Mouse (Mus musculus): Measurements from ENCODE around the gene Slc27a1.

Gene Slc27a1

DNA sequence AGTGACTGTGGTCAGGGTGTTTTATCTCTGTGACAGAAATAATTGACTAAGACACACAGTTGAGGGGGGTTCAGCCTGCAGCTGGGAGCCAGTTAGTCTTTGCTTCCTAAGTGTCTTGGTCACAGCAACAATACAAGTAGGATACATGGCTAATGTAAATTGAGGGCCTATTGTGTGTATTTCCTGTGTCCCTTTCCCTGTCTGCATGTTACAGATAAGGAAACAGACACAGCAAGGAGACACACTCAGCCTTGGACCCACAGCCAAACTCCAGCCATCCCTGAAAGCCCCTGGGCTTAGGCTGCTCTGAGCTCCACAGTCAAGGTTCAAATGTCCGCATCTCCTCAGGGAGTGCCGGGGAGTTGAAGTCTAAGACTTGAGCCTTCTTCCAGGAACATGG, 14.0 kb upstream of the Slc27a1 start:
- DNase-seq (ENCODE audit: low read depth, low spot score), result no peak

DNA sequence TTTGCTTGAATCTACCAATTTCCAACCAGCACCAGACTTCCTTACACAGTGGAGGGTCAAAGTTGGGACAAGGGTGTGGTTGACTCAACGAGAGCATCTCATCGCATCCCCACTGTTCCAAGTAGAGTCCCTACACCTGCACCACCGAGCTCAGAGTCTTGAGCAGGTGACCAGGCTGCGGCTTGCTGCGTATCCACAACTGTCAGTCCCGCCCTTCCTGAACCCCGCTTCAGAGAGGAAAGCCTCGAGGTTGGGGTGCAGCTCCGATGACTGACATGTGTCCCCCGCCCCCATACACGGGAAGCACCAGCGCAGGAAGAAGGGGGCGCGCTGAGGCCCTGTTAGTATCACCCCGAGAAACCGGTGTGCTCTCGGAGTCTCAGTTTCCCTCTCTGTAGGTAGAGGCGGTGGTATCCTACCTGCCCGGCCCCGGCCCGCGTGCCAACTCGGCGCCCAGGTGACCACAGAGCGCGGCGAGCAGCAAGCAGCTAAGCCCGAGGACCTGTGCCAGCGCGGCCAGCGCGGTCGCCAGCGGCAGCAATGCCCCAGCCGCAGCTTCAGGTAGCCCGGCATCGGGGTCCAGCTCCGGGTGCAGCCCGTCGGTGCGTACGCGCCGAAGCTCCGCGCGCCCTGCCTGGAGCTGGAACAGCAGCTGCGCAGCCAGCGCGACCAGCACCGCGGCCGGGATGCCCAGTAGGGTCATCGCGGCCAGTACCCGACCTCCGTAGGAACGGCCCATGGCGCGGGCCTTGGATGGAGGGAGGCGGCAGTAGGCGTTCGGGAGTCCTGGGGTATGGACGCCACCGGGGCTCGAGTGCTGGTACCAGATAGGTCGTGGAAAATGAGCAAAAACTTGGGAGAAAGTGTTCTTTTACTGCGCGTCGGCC, 10.4 kb upstream of the Slc27a1 start, which contains the start of gene Tmem221:
Tmem221 (minus strand) TSS at position 801 of the 887 bp plus-strand sequence.
- DNase-seq (ENCODE audit: low read depth, low spot score), result peak; percentile 57

DNA sequence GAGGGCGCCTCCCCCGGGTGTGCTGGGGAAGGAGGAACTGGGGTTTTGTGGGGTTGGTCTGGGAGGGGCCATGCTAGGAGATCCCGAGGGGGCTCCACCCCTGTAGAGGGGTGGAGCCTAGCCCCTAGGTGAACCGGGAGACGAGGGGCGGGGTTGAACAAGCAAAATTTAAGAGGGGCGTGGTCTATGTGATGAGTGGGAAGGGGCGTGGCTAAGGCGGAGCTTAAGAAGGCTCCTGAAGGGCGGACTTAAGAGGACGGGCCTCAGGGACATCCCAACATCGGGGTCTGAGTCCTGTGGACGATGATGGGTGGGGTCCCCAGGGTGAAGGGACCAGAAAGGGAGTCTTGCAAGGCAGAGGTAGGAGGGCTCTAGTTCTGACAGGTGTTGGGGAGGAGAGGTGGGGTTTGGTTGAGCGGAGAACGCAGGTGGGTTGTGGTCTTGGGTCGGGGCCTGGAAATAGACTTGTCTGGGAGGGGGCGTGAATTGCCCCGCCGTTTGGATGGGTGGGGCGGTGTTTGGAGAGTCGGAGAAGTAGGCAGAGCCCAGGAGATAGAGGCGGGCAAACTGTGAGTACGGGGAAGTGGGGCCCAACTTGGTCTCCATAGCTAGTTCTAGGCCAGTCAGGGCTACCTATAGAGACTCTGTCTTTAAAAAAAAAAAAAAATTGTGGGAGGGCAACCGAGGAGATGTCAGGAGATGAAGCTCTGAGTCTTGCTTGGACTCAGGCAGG, 9.6 kb upstream of the Slc27a1 start:
- peak; percentile 98 for DNase-seq (ENCODE audit: low read depth, low spot score)

DNA sequence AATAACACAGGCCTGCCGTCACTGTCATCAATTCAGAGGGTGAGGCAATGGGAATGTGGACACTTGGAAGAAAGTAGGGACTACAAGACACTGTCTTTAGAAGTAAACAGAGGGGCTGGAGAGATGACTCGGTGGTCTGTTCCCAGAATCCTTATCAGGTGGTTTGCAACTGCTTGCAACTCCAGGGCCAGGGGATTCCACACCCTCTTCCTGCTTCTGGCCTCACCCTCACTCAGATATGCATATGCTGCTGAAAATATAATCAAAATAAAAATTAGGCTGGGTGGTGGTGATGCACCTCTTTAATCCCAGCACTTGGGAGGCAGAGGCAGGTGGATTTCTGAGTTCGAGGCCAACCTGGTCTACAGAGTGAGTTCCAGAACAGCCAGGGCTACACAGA, 8.6 kb upstream of the Slc27a1 start:
- DNase-seq (ENCODE audit: low read depth, low spot score), result no peak

DNA sequence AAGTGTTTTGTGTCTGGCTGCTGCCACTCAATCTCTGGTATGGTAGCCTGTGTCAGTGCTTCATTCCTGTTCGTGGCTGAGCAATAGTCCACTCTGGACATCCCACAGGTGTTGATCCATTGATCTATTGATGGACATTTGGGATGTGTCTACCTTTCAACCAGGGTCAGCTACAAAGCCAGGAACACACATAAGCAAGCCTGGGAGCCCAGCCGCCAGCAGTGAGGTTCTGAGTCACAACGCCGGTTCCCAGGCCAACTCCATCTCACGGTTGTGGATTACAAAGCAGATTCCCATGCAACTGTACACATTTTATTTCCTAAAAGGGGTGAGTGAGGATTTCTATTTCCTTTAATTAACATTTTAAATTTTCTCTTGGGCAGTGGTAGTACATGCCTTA, 7.9 kb upstream of the Slc27a1 start:
- no peak for DNase-seq (ENCODE audit: low read depth, low spot score)

DNA sequence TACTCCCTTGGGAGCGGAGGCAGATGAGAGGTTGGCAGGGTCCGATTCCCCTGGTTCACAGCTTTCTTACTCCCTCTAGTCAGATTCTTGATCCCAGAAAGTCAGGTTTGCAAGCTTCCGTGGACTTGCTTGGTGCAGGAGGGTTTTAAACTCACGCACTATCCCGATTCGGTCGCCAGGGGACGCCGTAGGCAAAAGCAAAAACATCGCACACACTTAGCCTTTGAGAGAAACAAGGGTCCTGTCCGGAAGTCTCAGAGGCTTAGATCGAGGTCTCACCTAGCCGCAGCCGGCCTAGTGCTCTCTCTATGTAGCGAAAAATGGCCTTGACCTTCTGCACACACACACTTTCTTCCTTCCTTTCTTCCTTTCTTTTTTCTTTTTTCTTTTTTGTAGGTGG, 7.3 kb upstream of the Slc27a1 start:
- peak; percentile 90 for DNase-seq (ENCODE audit: low read depth, low spot score)

DNA sequence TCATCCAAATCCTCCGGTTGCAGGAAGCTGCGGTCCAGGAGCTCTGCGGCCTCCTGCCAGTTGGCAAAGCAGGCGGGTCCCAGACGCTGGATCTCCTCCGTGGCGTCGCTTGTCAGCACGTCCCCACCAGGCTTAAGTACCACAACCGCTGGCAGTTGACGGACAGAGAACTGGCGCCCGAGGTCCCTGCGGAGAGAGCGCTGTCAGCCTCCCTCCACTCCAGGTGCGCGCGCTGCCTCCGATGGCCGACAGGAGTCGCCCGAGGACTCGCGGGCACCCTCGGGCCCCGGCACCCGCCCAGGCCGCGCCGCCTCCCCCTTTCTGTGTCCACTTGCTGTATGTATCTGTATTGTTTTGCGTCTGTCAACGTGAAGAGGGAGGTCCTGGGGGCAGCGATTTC, 5.9 kb upstream of the Slc27a1 start:
- peak; percentile 74 for DNase-seq (ENCODE audit: low read depth, low spot score)

DNA sequence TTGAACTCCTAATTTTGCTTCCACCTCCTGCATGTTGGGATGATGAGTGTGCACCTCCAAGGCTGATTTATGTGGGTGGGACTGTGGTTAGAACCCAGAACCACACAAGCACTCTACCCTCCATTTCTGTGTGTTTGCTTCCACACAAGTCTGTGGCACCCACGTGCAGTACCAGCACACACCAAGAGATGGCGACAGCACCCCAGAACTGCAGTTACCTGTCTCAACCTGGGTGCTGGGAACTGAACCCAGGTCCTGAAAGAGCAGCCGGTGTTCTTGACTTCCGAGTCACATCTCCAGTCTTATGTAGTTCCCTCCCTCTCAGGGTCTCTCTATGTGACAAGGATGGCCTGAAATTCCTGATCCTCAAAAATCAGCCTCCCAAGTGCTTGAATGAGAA, 4.7 kb upstream of the Slc27a1 start:
- DNase-seq (ENCODE audit: low read depth, low spot score), result no peak

DNA sequence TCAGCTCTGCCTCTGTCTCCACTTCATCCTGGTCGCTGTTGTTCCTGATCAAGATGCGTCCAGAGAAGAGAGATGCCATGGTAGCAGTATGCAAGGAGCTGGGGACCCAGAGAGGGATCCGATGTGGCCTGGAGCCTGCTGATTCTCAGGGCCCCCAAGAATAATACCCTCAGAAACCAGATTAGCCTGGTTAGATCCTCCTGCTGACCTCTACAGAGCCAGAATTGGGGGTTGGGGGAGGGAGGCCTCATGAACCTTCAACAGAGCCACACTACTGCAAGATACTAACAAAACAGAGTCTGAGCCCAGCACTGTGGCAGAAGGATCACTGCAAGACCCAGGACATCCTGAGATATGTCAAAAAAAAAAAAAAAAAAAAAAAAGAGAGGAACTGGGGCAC, 2.2 kb upstream of the Slc27a1 start, which contains the start of gene Nxnl1:
Nxnl1 (minus strand) TSS at position 101 of the 400 bp plus-strand sequence.
- no peak for DNase-seq (ENCODE audit: low read depth, low spot score)

DNA sequence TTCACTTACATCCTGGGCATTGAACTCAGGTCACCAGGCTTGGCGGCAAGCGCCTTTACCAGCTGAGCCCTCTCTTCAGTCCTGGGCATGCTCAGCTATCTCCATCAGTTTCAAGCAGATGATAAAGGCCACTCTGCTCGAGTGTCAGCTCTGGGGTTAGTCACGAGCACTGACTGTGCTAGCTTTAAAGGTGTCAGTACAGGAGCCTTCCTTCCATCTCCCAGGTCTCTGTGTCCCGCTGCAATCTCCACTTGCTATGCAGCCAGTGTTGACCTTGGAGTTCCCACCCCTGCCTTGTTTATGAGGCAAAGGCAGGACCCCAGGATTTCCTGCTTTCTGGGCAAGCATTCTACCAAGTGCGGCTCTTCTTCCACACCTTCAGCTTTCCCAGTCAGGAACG, 1.1 kb upstream of the Slc27a1 start:
- DNase-seq (ENCODE audit: low read depth, low spot score), result no peak

DNA sequence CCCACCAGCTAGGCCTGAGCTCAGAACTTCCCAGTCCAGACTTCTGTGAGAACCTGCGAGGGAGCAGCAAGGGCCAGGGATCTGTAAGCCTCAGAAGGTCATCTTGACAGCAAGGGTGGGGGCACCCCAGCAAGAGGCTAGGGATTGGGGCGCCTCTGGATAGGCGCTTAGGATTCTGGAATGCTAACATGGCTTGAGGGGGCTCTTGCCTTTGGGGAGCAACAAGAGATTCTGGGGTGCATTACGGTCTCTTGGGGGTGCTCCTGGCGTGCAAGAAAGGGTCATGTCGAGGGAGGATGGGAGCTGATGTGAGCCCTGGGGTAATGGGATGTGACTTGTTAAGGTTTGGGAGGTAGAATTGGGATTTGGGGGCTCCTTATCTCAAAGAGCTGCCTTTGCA, 259 bp downstream of the Slc27a1 start:
- no peak for DNase-seq (ENCODE audit: low read depth, low spot score)

DNA sequence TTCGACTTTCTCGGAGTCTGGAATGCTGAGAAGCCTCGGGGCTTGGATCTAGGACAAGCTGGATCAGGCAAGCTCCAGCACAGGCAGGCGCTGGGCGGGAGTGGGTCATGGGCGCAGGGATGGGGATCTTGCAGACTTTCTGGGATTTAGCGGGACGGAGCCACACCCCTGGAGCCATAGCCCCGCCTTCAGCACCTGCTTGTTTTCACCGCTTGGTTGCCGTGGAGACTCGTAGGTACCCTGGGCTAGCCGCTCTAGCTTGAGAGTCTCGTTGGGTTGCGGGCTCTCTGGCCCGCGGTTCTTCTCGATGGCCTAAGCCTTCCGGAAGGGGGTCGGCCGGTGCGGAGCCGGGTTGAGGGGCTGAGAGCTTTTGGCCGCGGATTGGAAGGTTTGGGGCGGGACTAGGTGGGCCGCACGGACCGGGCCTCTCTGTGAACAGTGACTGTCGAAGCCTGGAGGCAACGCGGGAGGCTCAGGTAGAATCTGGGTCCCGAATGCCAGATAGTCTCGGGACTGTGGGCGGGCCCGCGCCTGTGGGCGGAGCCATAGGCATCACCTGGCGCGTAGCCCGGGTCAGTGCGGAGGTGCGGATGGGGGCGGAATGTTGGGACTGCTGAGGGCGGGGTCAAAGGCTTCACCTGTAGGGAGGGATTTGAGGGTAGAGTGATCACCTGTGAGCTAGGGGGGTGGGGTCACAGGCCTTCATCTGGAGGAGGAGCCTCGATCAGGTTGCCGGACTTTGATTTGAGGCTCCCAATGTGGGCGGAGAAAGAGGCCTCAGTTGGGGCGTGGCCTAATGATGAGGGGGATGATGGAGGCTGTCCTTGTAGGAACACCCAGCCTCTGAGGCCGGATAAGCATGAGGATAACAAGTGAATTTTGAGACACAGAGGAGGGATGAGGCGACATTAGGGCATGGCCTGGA, 946 bp downstream of the Slc27a1 start:
- peak; percentile 99 for DNase-seq (ENCODE audit: low read depth, low spot score)

DNA sequence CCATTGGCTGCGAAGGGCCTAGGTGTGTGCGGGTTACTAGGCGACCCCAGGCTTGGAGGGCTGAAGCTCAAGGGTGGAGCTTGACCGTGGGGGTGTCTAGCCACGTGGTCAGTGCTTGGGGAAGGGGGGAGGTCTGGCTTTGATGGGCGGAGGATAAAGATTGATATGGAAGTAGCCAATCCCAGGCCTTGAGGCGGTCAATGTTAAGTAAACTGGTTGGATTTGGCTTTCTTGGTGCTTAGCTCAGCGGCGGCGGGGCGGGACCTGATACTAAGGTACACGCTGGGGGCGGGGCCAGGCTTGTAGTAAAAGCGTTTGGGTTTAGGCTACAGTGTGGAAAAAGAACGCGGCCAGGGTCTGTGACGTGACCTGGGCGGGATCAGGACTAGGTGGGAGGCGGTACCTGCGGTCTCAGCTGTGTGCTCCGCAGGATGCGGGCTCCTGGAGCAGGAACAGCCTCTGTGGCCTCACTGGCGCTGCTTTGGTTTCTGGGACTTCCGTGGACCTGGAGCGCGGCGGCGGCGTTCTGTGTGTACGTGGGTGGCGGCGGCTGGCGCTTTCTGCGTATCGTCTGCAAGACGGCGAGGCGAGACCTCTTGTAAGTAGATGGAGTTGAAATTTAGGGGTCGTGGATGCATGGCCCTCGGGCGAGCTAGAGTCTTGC, 1.7 kb downstream of the Slc27a1 start:
- peak; percentile 100 for DNase-seq (ENCODE audit: low read depth, low spot score)

DNA sequence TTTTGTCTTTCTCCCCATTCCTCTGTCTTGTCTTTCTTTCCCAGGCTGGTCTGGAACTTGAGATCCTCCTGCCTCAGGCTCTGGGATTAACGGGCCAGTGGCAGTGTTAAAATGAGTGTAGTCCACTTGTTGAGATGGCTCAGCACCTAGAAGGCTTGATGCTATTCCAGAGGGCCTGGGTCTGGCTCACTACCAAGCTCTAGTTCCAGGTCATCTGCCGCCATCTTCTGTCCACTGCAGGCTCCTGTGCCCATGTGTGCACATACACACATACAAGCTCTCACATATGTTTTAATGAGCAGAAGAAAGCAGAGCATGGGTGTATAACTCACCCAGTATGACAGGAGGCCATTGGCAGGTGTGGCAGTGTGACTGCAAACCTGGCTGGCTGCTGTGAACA, 3.4 kb downstream of the Slc27a1 start:
- DNase-seq (ENCODE audit: low read depth, low spot score), result no peak

DNA sequence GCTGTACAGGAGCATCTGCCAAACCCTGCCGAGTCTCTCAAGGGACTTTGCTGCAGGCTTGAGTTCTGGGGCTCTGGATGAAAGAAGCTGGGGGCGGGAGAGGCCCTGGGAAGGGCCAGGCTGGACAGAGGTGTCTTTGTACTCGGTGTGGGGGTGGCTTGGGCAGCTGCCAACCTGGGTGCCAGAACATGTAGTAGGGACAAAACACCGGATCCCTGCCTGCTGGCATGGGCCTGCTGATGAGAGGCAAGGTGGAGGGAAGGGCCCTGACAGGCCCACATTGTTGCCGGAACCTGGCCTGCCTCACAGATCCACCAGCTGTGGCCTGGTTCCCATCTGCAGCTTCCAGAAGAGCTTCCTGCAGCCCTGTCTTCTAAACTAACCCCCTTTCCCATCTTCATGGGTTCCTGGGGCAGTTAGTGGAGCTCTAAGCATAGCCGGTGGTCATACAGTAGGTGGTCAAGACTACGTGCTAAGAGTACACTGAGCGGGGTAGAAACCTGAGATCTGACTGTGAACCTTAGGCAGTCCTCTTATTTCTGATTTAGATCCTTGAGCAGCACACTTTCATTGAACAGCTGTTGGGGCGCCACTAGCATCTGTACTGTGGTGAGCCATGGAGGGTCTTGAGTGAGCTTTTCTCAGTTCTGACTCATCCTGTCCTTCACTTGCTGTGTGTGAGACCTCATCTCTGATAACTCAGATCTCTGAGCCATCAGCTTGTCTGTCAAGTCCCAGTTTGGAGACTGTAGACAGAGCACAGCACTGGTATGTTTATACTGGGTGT, 4.4 kb downstream of the Slc27a1 start:
- no peak for DNase-seq (ENCODE audit: low read depth, low spot score)

DNA sequence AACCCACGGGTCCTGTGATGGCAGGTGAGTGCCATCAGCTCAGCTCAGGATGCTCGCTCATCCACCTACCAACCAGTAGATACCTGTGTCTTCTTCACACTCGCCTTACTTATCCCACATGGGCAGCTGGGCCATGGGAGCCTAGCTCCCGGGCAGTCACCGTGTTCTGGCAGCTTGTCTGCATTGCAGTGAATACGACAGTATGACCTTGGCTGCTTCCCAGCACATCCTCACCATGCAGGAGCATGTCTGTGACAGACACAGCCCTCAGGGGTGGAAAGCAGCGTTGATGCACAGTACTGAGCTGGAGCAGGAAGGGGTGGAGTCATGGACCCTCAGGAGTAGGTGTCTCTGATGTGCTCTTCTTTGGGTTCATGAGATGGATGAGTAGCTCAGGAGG, 5.7 kb downstream of the Slc27a1 start:
- no peak for DNase-seq (ENCODE audit: low read depth, low spot score)

DNA sequence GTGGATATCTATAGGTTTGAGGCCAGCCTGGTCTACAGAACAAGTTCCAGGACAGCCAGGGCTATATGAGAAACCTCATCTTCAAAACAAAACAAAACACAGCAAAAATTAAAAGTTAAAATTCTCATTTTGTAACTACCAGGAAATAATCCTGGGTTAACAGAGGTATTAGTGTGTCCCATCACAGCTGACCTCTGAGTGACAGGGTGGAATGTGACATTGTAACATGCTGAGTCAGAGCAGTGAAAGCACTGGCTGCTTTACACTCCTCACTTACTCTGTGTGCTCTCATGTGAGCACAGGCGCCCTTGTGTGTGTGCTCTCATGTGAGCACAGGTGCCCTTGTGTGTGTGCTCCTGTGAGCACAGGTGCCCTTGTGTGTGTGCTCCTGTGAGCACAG, 6.3 kb downstream of the Slc27a1 start:
- no peak for DNase-seq (ENCODE audit: low read depth, low spot score)

DNA sequence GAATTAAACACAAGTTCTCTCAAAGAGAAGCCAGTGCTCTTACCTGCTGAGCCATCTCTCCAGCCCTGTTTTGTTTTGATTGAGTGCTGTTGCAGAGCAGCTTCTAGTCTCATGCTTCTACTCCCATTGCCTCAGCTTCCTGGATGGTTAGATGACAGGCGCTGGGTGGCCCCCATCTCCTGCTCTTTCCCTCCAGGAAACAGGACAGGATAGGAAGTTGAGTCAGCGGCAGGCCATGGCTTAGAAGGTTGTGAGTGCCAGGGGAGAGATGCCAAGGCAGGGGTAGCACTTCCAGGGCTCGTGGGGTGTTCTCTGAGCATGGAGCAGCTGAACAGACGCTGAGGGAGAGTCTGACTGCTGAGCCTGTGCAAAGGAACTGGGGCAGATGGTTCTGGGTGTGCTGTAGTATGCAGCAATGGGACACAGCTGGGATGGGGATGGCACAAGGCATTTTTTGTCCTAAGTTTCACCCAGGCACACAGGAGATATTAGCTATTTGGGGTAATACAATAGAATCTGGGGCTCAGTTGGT, 9.2 kb downstream of the Slc27a1 start:
- DNase-seq (ENCODE audit: low read depth, low spot score), result no peak

DNA sequence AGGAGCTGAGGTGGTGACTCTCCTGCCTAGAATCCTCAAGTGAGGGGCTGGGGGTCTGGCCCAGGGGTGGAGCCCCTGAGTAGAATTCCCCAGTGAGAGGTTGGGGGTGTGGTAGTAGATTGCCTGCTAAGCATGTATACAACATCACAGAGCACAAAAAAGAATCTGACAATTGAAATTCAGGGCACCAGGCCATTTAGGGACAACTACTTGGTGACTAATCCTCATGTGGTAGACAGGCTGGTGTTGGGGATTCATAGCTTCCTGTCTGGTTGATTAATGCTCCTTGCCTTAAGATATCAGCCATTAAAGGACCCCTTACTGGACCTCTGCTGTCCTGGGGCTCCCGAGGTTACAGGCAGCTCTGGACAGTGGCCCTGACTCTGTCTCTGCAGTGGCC, 10.3 kb downstream of the Slc27a1 start:
- DNase-seq (ENCODE audit: low read depth, low spot score), result no peak

DNA sequence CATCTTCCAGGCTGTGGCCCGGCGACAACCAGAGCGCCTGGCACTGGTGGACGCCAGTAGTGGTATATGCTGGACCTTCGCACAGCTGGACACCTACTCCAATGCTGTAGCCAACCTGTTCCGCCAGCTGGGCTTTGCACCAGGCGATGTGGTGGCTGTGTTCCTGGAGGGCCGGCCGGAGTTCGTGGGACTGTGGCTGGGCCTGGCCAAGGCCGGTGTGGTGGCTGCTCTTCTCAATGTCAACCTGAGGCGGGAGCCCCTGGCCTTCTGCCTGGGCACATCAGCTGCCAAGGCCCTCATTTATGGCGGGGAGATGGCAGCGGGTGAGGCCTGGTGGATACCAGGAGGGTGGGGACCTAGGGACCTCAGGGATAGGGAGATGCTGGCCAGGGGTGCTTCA, 10.8 kb downstream of the Slc27a1 start:
- DNase-seq (ENCODE audit: low read depth, low spot score), result no peak
